Mouse (Mus musculus) left cerebral cortex, postnatal 25 days (tissue): Measurements from ENCODE around the gene Prss44. TPM values are rescaled to one million over a fixed set of nuclear protein-coding genes. Genes with fewer than 3 reads are reported as not detected.

ENCODE experiments used
- total RNA-seq, 2 experiments: library from RNA; stranded (reverse); gene quantifications; 2 replicates each; pipeline ENCODE4 v1.2.3; 2021

Prss44 gene
- total RNA-seq, 2 experiments from 2014 or later, result not detected

Other genes starting within 250 kb of the Prss44 start
- gene Nradd, start 189.5 kb upstream of the Prss44 start, total RNA-seq, result 1 to 10 TPM; 1.3 TPM
- gene Nbeal2, start 159.8 kb upstream of the Prss44 start, total RNA-seq, result 10 to 100 TPM in 1 of 2 experiments, 1 to 10 TPM in 1; 9.3 to 14.4 TPM
- 10 to 100 TPM; 47.2 to 55.7 TPM for gene Ccdc12, start 157.5 kb upstream of the Prss44 start, total RNA-seq
- not detected for gene Myl3, start 72.1 kb upstream of the Prss44 start, total RNA-seq
- gene Pth1r, start 66.8 kb upstream of the Prss44 start, total RNA-seq, result 1 to 10 TPM; 5.5 to 5.9 TPM
- gene Prss42, start 15.8 kb upstream of the Prss44 start, total RNA-seq, result not detected
- gene Prss43, start 12.7 kb downstream of the Prss44 start, total RNA-seq, result under 1 TPM in 1 of 2 experiments, not detected in 1; 0.14 TPM
- under 1 TPM; 0.27 to 0.39 TPM for gene Prss45, start 20.6 kb downstream of the Prss44 start, total RNA-seq
- gene Prss46, start 30.5 kb downstream of the Prss44 start, total RNA-seq, result not detected
- under 1 TPM in 1 of 2 experiments, not detected in 1; 0.71 TPM for gene Prss50, start 44.0 kb downstream of the Prss44 start, total RNA-seq
- 1 to 10 TPM; 8.2 to 10.0 TPM for gene Als2cl, start 65.9 kb downstream of the Prss44 start, total RNA-seq
- gene Tmie, start 66.1 kb downstream of the Prss44 start, total RNA-seq, result 1 to 10 TPM; 2.7 to 4.1 TPM
- not detected for gene Fam240a, start 102.9 kb downstream of the Prss44 start, total RNA-seq
- under 1 TPM in 1 of 2 experiments, not detected in 1; 0.43 TPM for gene Tdgf1, start 132.2 kb downstream of the Prss44 start, total RNA-seq
- 1 to 10 TPM in 1 of 2 experiments, under 1 TPM in 1; 0.73 to 2.1 TPM for gene Lrrc2, start 137.6 kb downstream of the Prss44 start, total RNA-seq
- under 1 TPM; 0.18 to 0.46 TPM for gene Rtp3, start 176.6 kb downstream of the Prss44 start, total RNA-seq
- gene Ltf, start 205.3 kb downstream of the Prss44 start, total RNA-seq, result not detected
- 1 to 10 TPM; 1.0 to 1.1 TPM for gene Ccrl2, start 243.5 kb downstream of the Prss44 start, total RNA-seq